Mouse (Mus musculus) midbrain, postnatal 0 days (tissue): ENCODE measurements around the gene Grm8. TPM values are rescaled to one million over a fixed set of nuclear protein-coding genes. Genes with fewer than 3 reads are reported as not detected.

Source experiments
- ATAC-seq: fragments of 200-750 bp; cut with Nextera tagmentation; 2 replicates; pipeline ENCODE4 v1.8.0; 2017; ENCODE audit warnings: moderate number of reproducible peaks, mild to moderate bottlenecking, moderate TSS enrichment, moderate library complexity; ENCODE audit not compliant: low FRiP score
- DNase-seq: peaks from one replicate; pipeline ENCODE4 v3.0.0-alpha.2; 2015; ENCODE audit warnings: low spot score
- H3K27ac ChIP-seq: fragments of 300-500 bp; sonication (generic); 2 replicates; pipeline ENCODE4 v1.5.1; 2014; ENCODE audit warnings: low read depth, mild to moderate bottlenecking, low read length, mixed read lengths
- H3K27me3 ChIP-seq: fragments of 300-500 bp; sonication (generic); 2 replicates; pipeline ENCODE4 v1.6.1; 2014; ENCODE audit warnings: low read length, control low read depth, mixed read lengths; ENCODE audit not compliant: insufficient read depth
- H3K36me3 ChIP-seq: fragments of 300-500 bp; sonication (generic); 2 replicates; pipeline ENCODE4 v1.6.1; 2014; ENCODE audit warnings: low read length, control low read depth, mixed read lengths; ENCODE audit not compliant: insufficient read depth
- H3K4me1 ChIP-seq: fragments of 300-500 bp; sonication (generic); 2 replicates; pipeline ENCODE4 v1.6.1; 2014; ENCODE audit warnings: mild to moderate bottlenecking, control low read depth, antibody characterized with exemption, low read length, mixed read lengths; ENCODE audit not compliant: insufficient read depth
- H3K4me2 ChIP-seq: fragments of 300-500 bp; sonication (generic); 2 replicates; pipeline ENCODE4 v1.6.1; 2014; ENCODE audit warnings: low read depth, mild to moderate bottlenecking, low read length, mixed read lengths; ENCODE audit not compliant: poor library complexity, severe bottlenecking
- H3K4me3 ChIP-seq: fragments of 300-500 bp; sonication (generic); 2 replicates; pipeline ENCODE4 v1.5.1; 2014; ENCODE audit warnings: low read depth, mild to moderate bottlenecking, low read length, moderate library complexity
- H3K9ac ChIP-seq: fragments of 300-500 bp; sonication (generic); replicated peaks from 2 replicates; pipeline ENCODE4 v1.6.1; 2014; ENCODE audit warnings: mild to moderate bottlenecking, low read length, moderate library complexity, mixed read lengths; ENCODE audit not compliant: poor library complexity, severe bottlenecking
- H3K9me3 ChIP-seq: fragments of 300-500 bp; sonication (generic); 2 replicates; pipeline ENCODE4 v1.6.1; 2016; ENCODE audit warnings: low read length, control low read depth
- CTCF ChIP-seq: IDR thresholded peaks from 2 replicates; pipeline ENCODE4 v1.5.1; 2016; ENCODE audit warnings: antibody characterized with exemption, mild to moderate bottlenecking
- WGBS: fragments of 180-500 bp; shearing (Covaris S2); extraction: QIAGEN DNeasy Blood & Tissue Kit; methylation state at CpG from one replicate; pipeline ENCODE4 v1.1.7; 2014; 5-methylcytosine and 5-hydroxymethylcytosine counted together
- polyA plus RNA-seq: library from polyadenylated mRNA; unstranded; fragments of >200 nt; fragmentation: Nextera tagmentation; extraction: Ambion mirVana; gene quantifications from 2 replicates; pipeline ENCODE4 v1.2.1, GENCODE M21; 2015
- total RNA-seq: library from RNA; depleted of rRNA; stranded (reverse); fragments of >200 nt; gene quantifications from 2 replicates; pipeline ENCODE4 v1.2.3, GENCODE M21; 2014

The Grm8 gene
- total and polyA plus RNA-seq, 2 experiments from 2014 or later, result 17.4 to 25.8 TPM

- no peak for TF ChIP-seq CTCF
- no peak overlapping the region for H3K9ac ChIP-seq
- ATAC-seq, result no peak
- 65% methylated on average over 5 of the region's 5 CpGs for whole genome bisulfite sequencing
- H3K4me1 ChIP-seq, result no peaks in the 10 kb centered on the region
- no peak overlapping the region for H3K4me2 ChIP-seq
- no peaks in the 10 kb centered on the region for H3K9me3 ChIP-seq
- no peak for DNase-seq
- H3K27ac ChIP-seq, result no peak overlapping the region
- H3K27me3 ChIP-seq, result no peaks in the 10 kb centered on the region
- no peaks in the 10 kb centered on the region for H3K36me3 ChIP-seq
- no peak overlapping the region for H3K4me3 ChIP-seq
These were observed 183.5 kb downstream of the Grm8 start for GRCm38 (mm10) chr6:27951433-27951832.

- 84% methylated on average over 3 of the region's 3 CpGs for WGBS
- Histone ChIP-seq H3K4me2 (no peak overlapping the region), H3K4me3 (no peak overlapping the region), H3K4me1 (no peaks in the 10 kb centered on the region), H3K36me3 (no peaks in the 10 kb centered on the region), H3K9me3 (no peaks in the 10 kb centered on the region), H3K9ac (no peak overlapping the region), H3K27ac (no peak overlapping the region), H3K27me3 (no peaks in the 10 kb centered on the region)
- no peak for TF ChIP-seq CTCF
- DNase-seq, result no peak
- no peak for ATAC-seq
These were observed 206.9 kb downstream of the Grm8 start for GRCm38 (mm10) chr6:27928058-27928457.

GRCm38 (mm10) chr6:27913281-27913680 lies 221.7 kb downstream of the Grm8 start:
- Histone ChIP-seq H3K4me3 (no peak overlapping the region), H3K27me3 (no peaks in the 10 kb centered on the region), H3K9ac (no peak overlapping the region), H3K9me3 (no peaks in the 10 kb centered on the region), H3K4me2 (no peak overlapping the region), H3K36me3 (no peaks in the 10 kb centered on the region), H3K27ac (no peak overlapping the region), H3K4me1 (no peaks in the 10 kb centered on the region)
- no peak for TF ChIP-seq CTCF
- 64% methylated on average over 1 of the region's 1 CpGs for WGBS
- DNase-seq, result no peak
- no peak for ATAC-seq

GRCm38 (mm10) chr6:27904358-27904757 lies 230.6 kb downstream of the Grm8 start:
- Histone ChIP-seq H3K9ac (no peak overlapping the region), H3K27ac (no peak overlapping the region), H3K4me2 (no peak overlapping the region), H3K36me3 (no peaks in the 10 kb centered on the region), H3K27me3 (no peaks in the 10 kb centered on the region), H3K9me3 (no peaks in the 10 kb centered on the region), H3K4me1 (no peaks in the 10 kb centered on the region), H3K4me3 (no peak overlapping the region)
- ATAC-seq (no peak), DNase-seq (no peak)
- TF ChIP-seq CTCF, result no peak

- Histone ChIP-seq H3K4me1 (no peaks in the 10 kb centered on the region), H3K36me3 (no peaks in the 10 kb centered on the region), H3K27me3 (no peaks in the 10 kb centered on the region), H3K27ac (no peak overlapping the region), H3K9me3 (no peaks in the 10 kb centered on the region), H3K4me3 (no peak overlapping the region), H3K9ac (no peak overlapping the region), H3K4me2 (no peak overlapping the region)
- WGBS, result 93% methylated on average over 1 of the region's 1 CpGs
- DNase-seq, result no peak
- no peak for TF ChIP-seq CTCF
- ATAC-seq, result no peak
These were observed 232.8 kb downstream of the Grm8 start for GRCm38 (mm10) chr6:27902224-27902623.

GRCm38 (mm10) chr6:27901396-27901795 lies 233.6 kb downstream of the Grm8 start:
- Histone ChIP-seq H3K27ac (no peak overlapping the region), H3K27me3 (no peaks in the 10 kb centered on the region), H3K9ac (no peak overlapping the region), H3K9me3 (no peaks in the 10 kb centered on the region), H3K36me3 (no peaks in the 10 kb centered on the region), H3K4me2 (no peak overlapping the region), H3K4me3 (no peak overlapping the region), H3K4me1 (no peaks in the 10 kb centered on the region)
- WGBS, result 90% methylated on average over 3 of the region's 3 CpGs
- no peak for DNase-seq
- ATAC-seq, result no peak
- no peak for TF ChIP-seq CTCF
